Mouse (Mus musculus): Measurements from ENCODE around the gene Smarcd3. TPM values are rescaled to one million over a fixed set of nuclear protein-coding genes. Genes with fewer than 3 reads are reported as not detected.
"Not testable (repeated sequence)": the region's sequence is repeated elsewhere in the genome, so short reads cannot be mapped to it uniquely, and the experiment has no call there.

Smarcd3 gene
- polyA plus RNA-seq, 1 experiment from 2014 or later: 24.8 TPM

GRCm38 (mm10) chr5:24575948-24576347 lies 48.3 kb downstream of the Smarcd3 start:
- peaks cover 15% of the 10 kb centered on the region for H3K4me1 ChIP-seq
- H3K36me3 ChIP-seq (replicated peaks): peaks cover 51% of the 10 kb centered on the region
- no peak overlapping the region for H3K27ac ChIP-seq (replicated peaks)
- H3K4me3 ChIP-seq: peak overlapping the region; percentile 93
- H3K27me3 ChIP-seq (replicated peaks; ENCODE audit: low read depth, poor library complexity, severe bottlenecking): no peaks in the 10 kb centered on the region
- no peaks in the 10 kb centered on the region for H3K9me3 ChIP-seq
- WGBS: 80% methylated on average over 1 of the region's 1 CpGs
- no peak for DNase-seq (ENCODE audit: low spot score)

- Histone ChIP-seq H3K4me3 (no peak within 1 kb of the TSS), H3K9me3 (no peaks in the 10 kb centered on the region), H3K4me1 (peaks cover 22% of the 10 kb centered on the region), H3K36me3 (replicated peaks) (no peaks in the 10 kb centered on the region), H3K27me3 (replicated peaks; ENCODE audit: low read depth, poor library complexity, severe bottlenecking) (peaks cover 12% of the 10 kb centered on the region), H3K27ac (replicated peaks) (no peak within 1 kb of the TSS)
- no peak for DNase-seq (ENCODE audit: low spot score)
- 72% methylated on average over 2 of the region's 2 CpGs for WGBS
These were observed 67.5 kb downstream of the Smarcd3 start, which contains the start of gene 4931409K22Rik for GRCm38 (mm10) chr5:24556709-24557108. Gene 4931409K22Rik, minus strand, starts transcription at chr5:24556809.

GRCm38 (mm10) chr5:24555335-24555734 lies 68.9 kb downstream of the Smarcd3 start:
- peaks cover 34% of the 10 kb centered on the region for H3K4me1 ChIP-seq
- not testable (repeated sequence) for H3K9me3 ChIP-seq; H3K4me3 ChIP-seq; H3K27ac ChIP-seq (replicated peaks); DNase-seq (ENCODE audit: low spot score); H3K36me3 ChIP-seq (replicated peaks)
- H3K27me3 ChIP-seq (replicated peaks; ENCODE audit: low read depth, poor library complexity, severe bottlenecking): peaks cover 26% of the 10 kb centered on the region
- 95% methylated on average over 7 of the region's 7 CpGs for WGBS

- Histone ChIP-seq H3K9me3 (no peaks in the 10 kb centered on the region), H3K36me3 (replicated peaks) (no peaks in the 10 kb centered on the region), H3K4me1 (peaks cover 34% of the 10 kb centered on the region), H3K4me3 (no peak overlapping the region), H3K27ac (replicated peaks) (no peak overlapping the region), H3K27me3 (replicated peaks; ENCODE audit: low read depth, poor library complexity, severe bottlenecking) (peaks cover 41% of the 10 kb centered on the region)
- DNase-seq (ENCODE audit: low spot score): peak; percentile 39
- 62% methylated on average over 5 of the region's 5 CpGs for WGBS
These were observed 70.5 kb downstream of the Smarcd3 start for GRCm38 (mm10) chr5:24553621-24554244.

GRCm38 (mm10) chr5:24551317-24551688 lies 72.9 kb downstream of the Smarcd3 start:
- no peaks in the 10 kb centered on the region for H3K9me3 ChIP-seq
- H3K4me1 ChIP-seq: peaks cover 34% of the 10 kb centered on the region
- WGBS: 48% methylated on average over 2 of the region's 2 CpGs
- no peak for DNase-seq (ENCODE audit: low spot score)
- no peaks in the 10 kb centered on the region for H3K36me3 ChIP-seq (replicated peaks)
- H3K27me3 ChIP-seq (replicated peaks; ENCODE audit: low read depth, poor library complexity, severe bottlenecking): peaks cover 43% of the 10 kb centered on the region
- H3K4me3 ChIP-seq: peak overlapping the region; percentile 31; the same call in 1 of the 2 replicates
- H3K27ac ChIP-seq (replicated peaks): peak overlapping the region; percentile 45

- H3K27me3 ChIP-seq (replicated peaks; ENCODE audit: low read depth, poor library complexity, severe bottlenecking): peaks cover 43% of the 10 kb centered on the region
- H3K27ac ChIP-seq (replicated peaks): peak overlapping the region; percentile 45
- H3K36me3 ChIP-seq (replicated peaks): no peaks in the 10 kb centered on the region
- H3K9me3 ChIP-seq: no peaks in the 10 kb centered on the region
- H3K4me1 ChIP-seq: peaks cover 34% of the 10 kb centered on the region
- H3K4me3 ChIP-seq: peak overlapping the region; percentile 31; the same call in 1 of the 2 replicates
- DNase-seq (ENCODE audit: low spot score): peak; percentile 53
- 35% methylated on average over 26 of the region's 26 CpGs for WGBS
These were observed 73.5 kb downstream of the Smarcd3 start for GRCm38 (mm10) chr5:24550598-24551316.

- peaks cover 24% of the 10 kb centered on the region for H3K4me1 ChIP-seq
- no peak overlapping the region for H3K4me3 ChIP-seq
- H3K36me3 ChIP-seq (replicated peaks): no peaks in the 10 kb centered on the region
- WGBS: 75% methylated on average over 7 of the region's 7 CpGs
- no peaks in the 10 kb centered on the region for H3K9me3 ChIP-seq
- peaks cover 11% of the 10 kb centered on the region; the same call in 1 of the 2 replicates for H3K27me3 ChIP-seq (replicated peaks; ENCODE audit: low read depth, poor library complexity, severe bottlenecking)
- no peak overlapping the region for H3K27ac ChIP-seq (replicated peaks)
- DNase-seq (ENCODE audit: low spot score): no peak
These were observed 81.6 kb downstream of the Smarcd3 start for GRCm38 (mm10) chr5:24542643-24543042.

GRCm38 (mm10) chr5:24541144-24541569 lies 83.1 kb downstream of the Smarcd3 start:
- peaks cover 24% of the 10 kb centered on the region for H3K4me1 ChIP-seq
- 30% methylated on average over 6 of the region's 6 CpGs for WGBS
- DNase-seq (ENCODE audit: low spot score): no peak
- no peaks in the 10 kb centered on the region for H3K36me3 ChIP-seq (replicated peaks)
- peak overlapping the region; percentile 31; the same call in 1 of the 2 replicates for H3K27ac ChIP-seq (replicated peaks)
- peak overlapping the region; percentile 16; the same call in 1 of the 2 replicates for H3K4me3 ChIP-seq
- H3K27me3 ChIP-seq (replicated peaks; ENCODE audit: low read depth, poor library complexity, severe bottlenecking): peaks cover 18% of the 10 kb centered on the region; the same call in 1 of the 2 replicates
- H3K9me3 ChIP-seq: no peaks in the 10 kb centered on the region

MicroRNAs within 50 kb of the gene (microRNA counts, 519-probe panel; counts per million panel counts)
- microRNA mmu-miR-671-3p: 188 counts per million, percentile 57 among the panel's probes with 10 or more counts
- 188 counts per million, percentile 57 among the panel's probes with 10 or more counts for microRNA mmu-miR-671-5p

Small RNA genes within 50 kb of the gene (microRNA-seq; reads per million reads assigned to microRNA genes)
- 488 reads per million, percentile 68 among the genes with 10 or more reads in this experiment for gene Mir671

Other genes with a start within 250 kb of the Smarcd3 start
- 0.69 and 0.83 TPM in 2 replicates for gene Atg9b, start 232.3 kb downstream of the Smarcd3 start, polyA plus RNA-seq (2016; fragmentation: Nextera tagmentation; extraction: Ambion mirVana)
- gene Abcb8, start 230.7 kb downstream of the Smarcd3 start, polyA plus RNA-seq (2016; fragmentation: Nextera tagmentation; extraction: Ambion mirVana): 53.6 and 57.2 TPM in 2 replicates
- 0.31 and 0.34 TPM in 2 replicates for gene Asic3, start 211.0 kb downstream of the Smarcd3 start, polyA plus RNA-seq (2016; fragmentation: Nextera tagmentation; extraction: Ambion mirVana)
- 46.9 and 50.7 TPM in 2 replicates for gene Cdk5, start 200.9 kb downstream of the Smarcd3 start, polyA plus RNA-seq (2016; fragmentation: Nextera tagmentation; extraction: Ambion mirVana)
- gene Slc4a2, start 200.6 kb downstream of the Smarcd3 start, polyA plus RNA-seq (2016; fragmentation: Nextera tagmentation; extraction: Ambion mirVana): 35.1 and 38.4 TPM in 2 replicates
- 100 and 109 TPM in 2 replicates for gene Fastk, start 179.1 kb downstream of the Smarcd3 start, polyA plus RNA-seq (2016; fragmentation: Nextera tagmentation; extraction: Ambion mirVana)
- gene Tmub1, start 176.6 kb downstream of the Smarcd3 start, polyA plus RNA-seq (2016; fragmentation: Nextera tagmentation; extraction: Ambion mirVana): 24.7 and 25.0 TPM in 2 replicates
- gene Agap3, start 172.2 kb downstream of the Smarcd3 start, polyA plus RNA-seq (2016; fragmentation: Nextera tagmentation; extraction: Ambion mirVana): 30.8 and 36.6 TPM in 2 replicates
- 0.34 and 0.99 TPM in 2 replicates for gene Gbx1, start 97.2 kb downstream of the Smarcd3 start, polyA plus RNA-seq (2016; fragmentation: Nextera tagmentation; extraction: Ambion mirVana)
- gene Asb10, start 83.4 kb downstream of the Smarcd3 start, polyA plus RNA-seq (2016; fragmentation: Nextera tagmentation; extraction: Ambion mirVana): 0.29 TPM in 1 of 2 replicates, not detected in the other
- gene 4931409K22Rik, start 67.6 kb downstream of the Smarcd3 start, polyA plus RNA-seq (2016; fragmentation: Nextera tagmentation; extraction: Ambion mirVana): 0.07 and 0.08 TPM in 2 replicates
- gene Abcf2, start 46.9 kb downstream of the Smarcd3 start, polyA plus RNA-seq (2016; fragmentation: Nextera tagmentation; extraction: Ambion mirVana): 181 and 183 TPM in 2 replicates
- 14.8 and 19.6 TPM in 2 replicates for gene Chpf2, start 37.7 kb downstream of the Smarcd3 start, polyA plus RNA-seq (2016; fragmentation: Nextera tagmentation; extraction: Ambion mirVana)
- 27.7 and 29.5 TPM in 2 replicates for gene Nub1, start 61.1 kb upstream of the Smarcd3 start, polyA plus RNA-seq (2016; fragmentation: Nextera tagmentation; extraction: Ambion mirVana)
- 51.1 and 58.6 TPM in 2 replicates for gene Wdr86, start 106.3 kb upstream of the Smarcd3 start, polyA plus RNA-seq (2016; fragmentation: Nextera tagmentation; extraction: Ambion mirVana)
- gene Crygn, start 133.6 kb upstream of the Smarcd3 start, polyA plus RNA-seq (2016; fragmentation: Nextera tagmentation; extraction: Ambion mirVana): 0.40 and 1.8 TPM in 2 replicates
- gene Rheb, start 218.2 kb upstream of the Smarcd3 start, polyA plus RNA-seq (2016; fragmentation: Nextera tagmentation; extraction: Ambion mirVana): 169 and 178 TPM in 2 replicates

All from embryonic facial prominence, embryonic 10.5 days (tissue).